Mouse (Mus musculus) bone marrow macrophage, adult 2 months (primary cell): ENCODE measurements around the gene Cdh9.

Experiments
- CTCF ChIP-seq: IDR thresholded peaks from 2 replicates; pipeline ENCODE4 v1.5.1; 2012; ENCODE audit warnings: low read depth, mild to moderate bottlenecking, low read length, moderate library complexity
- POLR2A ChIP-seq: IDR thresholded peaks from 2 replicates; pipeline ENCODE4 v1.6.1; 2012; ENCODE audit warnings: mild to moderate bottlenecking, low read depth, low read length, borderline replicate concordance

- TF ChIP-seq CTCF (no peak), POLR2A (no peak)
Observed at GRCm38 (mm10) chr15:16746672-16747071, 18.1 kb downstream of the Cdh9 start.
